Mouse (Mus musculus): ENCODE data around the gene C130032M10Rik. TPM values are rescaled to one million over a fixed set of nuclear protein-coding genes. Genes with fewer than 3 reads are reported as not detected.

The C130032M10Rik gene
- not detected in 2 replicates for polyA plus RNA-seq (2015; fragmentation: Nextera tagmentation; extraction: Ambion mirVana)

- WGBS = 58% methylated on average over 11 of the region's 11 CpGs
Observed at GRCm38 (mm10) chr9:114515364-114515763, at the start of gene C130032M10Rik. Gene C130032M10Rik, plus strand, starts transcription at chr9:114515697.

GRCm38 (mm10) chr9:114466871-114467270 lies 48.6 kb upstream of the C130032M10Rik start:
- 0 out of 2 replicates have a peak, but pooled peaks have one; percentile 38 for ATAC-seq (ENCODE audit: low FRiP score, low TSS enrichment)
- Histone ChIP-seq H3K9me3 (ENCODE audit: control insufficient read depth, low read length) (no peaks in the 10 kb centered on the region), H3K9ac (ENCODE audit: low read length) (no peak overlapping the region), H3K4me2 (replicated peaks; ENCODE audit: low read depth) (no peak overlapping the region), H3K27ac (replicated peaks) (no peak overlapping the region), H3K4me1 (replicated peaks; ENCODE audit: control insufficient read depth, insufficient read depth) (no peaks in the 10 kb centered on the region), H3K4me3 (ENCODE audit: low read depth, low read length) (no peak overlapping the region), H3K27me3 (ENCODE audit: control insufficient read depth, insufficient read depth, low read length) (no peaks in the 10 kb centered on the region), H3K36me3 (ENCODE audit: control insufficient read depth, insufficient read depth, low read length) (peaks cover 3% of the 10 kb centered on the region)
- no peak for DNase-seq (ENCODE audit: low spot score)
- no peak for TF ChIP-seq EP300 (optimal IDR thresholded peaks at IDR 0.05)
- no peak for TF ChIP-seq CTCF (IDR thresholded peaks at IDR 0.05; ENCODE audit: low read depth)
- WGBS = 59% methylated on average over 7 of the region's 7 CpGs

More at GRCm38 (mm10) chr9:114515364-114515763, at the start of gene C130032M10Rik:
- ATAC-seq (ENCODE audit: low FRiP score, low TSS enrichment) (no peak), DNase-seq (ENCODE audit: low spot score) (no peak)
- H3K36me3 ChIP-seq (ENCODE audit: control insufficient read depth, insufficient read depth, low read length) = 0 out of 2 replicates have a peak, but pooled peaks cover 4% of the 10 kb centered on the region
- H3K4me3 ChIP-seq (ENCODE audit: low read depth, low read length) = no peak within 1 kb of the TSS
- no peaks in the 10 kb centered on the region for H3K4me1 ChIP-seq (replicated peaks; ENCODE audit: control insufficient read depth, insufficient read depth)
- H3K4me2 ChIP-seq (replicated peaks; ENCODE audit: low read depth) = no peak within 1 kb of the TSS
- H3K9me3 ChIP-seq (ENCODE audit: control insufficient read depth, low read length) = peaks cover 11% of the 10 kb centered on the region
- H3K9ac ChIP-seq (ENCODE audit: low read length) = no peak within 1 kb of the TSS
- H3K27ac ChIP-seq (replicated peaks) = no peak within 1 kb of the TSS
- H3K27me3 ChIP-seq (ENCODE audit: control insufficient read depth, insufficient read depth, low read length) = no peaks in the 10 kb centered on the region
- TF ChIP-seq EP300 (optimal IDR thresholded peaks at IDR 0.05) (no peak), CTCF (IDR thresholded peaks at IDR 0.05; ENCODE audit: low read depth) (no peak)

GRCm38 (mm10) chr9:114468217-114468616 lies 47.3 kb upstream of the C130032M10Rik start:
- WGBS = 81% methylated on average over 5 of the region's 5 CpGs
- H3K36me3 ChIP-seq (ENCODE audit: control insufficient read depth, insufficient read depth, low read length) = peaks cover 3% of the 10 kb centered on the region; the same call in 1 of the 2 replicates
- no peaks in the 10 kb centered on the region for H3K27me3 ChIP-seq (ENCODE audit: control insufficient read depth, insufficient read depth, low read length)
- TF ChIP-seq CTCF (IDR thresholded peaks at IDR 0.05; ENCODE audit: low read depth) = no peak
- no peak overlapping the region for H3K4me3 ChIP-seq (ENCODE audit: low read depth, low read length)
- DNase-seq (ENCODE audit: low spot score) (peak; percentile 39), ATAC-seq (ENCODE audit: low FRiP score, low TSS enrichment) (peak; percentile 82)
- no peak overlapping the region for H3K27ac ChIP-seq (replicated peaks)
- H3K4me1 ChIP-seq (replicated peaks; ENCODE audit: control insufficient read depth, insufficient read depth) = no peaks in the 10 kb centered on the region
- no peak overlapping the region for H3K9ac ChIP-seq (ENCODE audit: low read length)
- no peak overlapping the region for H3K4me2 ChIP-seq (replicated peaks; ENCODE audit: low read depth)
- no peaks in the 10 kb centered on the region for H3K9me3 ChIP-seq (ENCODE audit: control insufficient read depth, low read length)

GRCm38 (mm10) chr9:114468701-114469100 lies 46.8 kb upstream of the C130032M10Rik start:
- H3K27ac ChIP-seq (replicated peaks) = no peak overlapping the region
- no peaks in the 10 kb centered on the region for H3K4me1 ChIP-seq (replicated peaks; ENCODE audit: control insufficient read depth, insufficient read depth)
- DNase-seq (ENCODE audit: low spot score) (no peak), ATAC-seq (ENCODE audit: low FRiP score, low TSS enrichment) (no peak; the same call in 1 of the 2 replicates)
- 96% methylated on average over 4 of the region's 4 CpGs for WGBS
- peak; percentile 35; the same call in 1 of the 2 replicates for TF ChIP-seq CTCF (IDR thresholded peaks at IDR 0.05; ENCODE audit: low read depth)
- no peak for TF ChIP-seq EP300 (optimal IDR thresholded peaks at IDR 0.05)
- no peaks in the 10 kb centered on the region for H3K9me3 ChIP-seq (ENCODE audit: control insufficient read depth, low read length)
- no peak overlapping the region for H3K4me2 ChIP-seq (replicated peaks; ENCODE audit: low read depth)
- H3K9ac ChIP-seq (ENCODE audit: low read length) = no peak overlapping the region
- H3K36me3 ChIP-seq (ENCODE audit: control insufficient read depth, insufficient read depth, low read length) = peaks cover 3% of the 10 kb centered on the region; the same call in 1 of the 2 replicates
- no peak overlapping the region for H3K4me3 ChIP-seq (ENCODE audit: low read depth, low read length)
- H3K27me3 ChIP-seq (ENCODE audit: control insufficient read depth, insufficient read depth, low read length) = no peaks in the 10 kb centered on the region

GRCm38 (mm10) chr9:114471892-114472291 lies 43.6 kb upstream of the C130032M10Rik start:
- Histone ChIP-seq H3K27me3 (ENCODE audit: control insufficient read depth, insufficient read depth, low read length) (no peaks in the 10 kb centered on the region), H3K36me3 (ENCODE audit: control insufficient read depth, insufficient read depth, low read length) (no peaks in the 10 kb centered on the region), H3K4me1 (replicated peaks; ENCODE audit: control insufficient read depth, insufficient read depth) (no peaks in the 10 kb centered on the region), H3K4me3 (ENCODE audit: low read depth, low read length) (no peak overlapping the region), H3K27ac (replicated peaks) (no peak overlapping the region), H3K9me3 (ENCODE audit: control insufficient read depth, low read length) (no peaks in the 10 kb centered on the region), H3K4me2 (replicated peaks; ENCODE audit: low read depth) (no peak overlapping the region), H3K9ac (ENCODE audit: low read length) (no peak overlapping the region)
- TF ChIP-seq EP300 (optimal IDR thresholded peaks at IDR 0.05) = no peak
- ATAC-seq (ENCODE audit: low FRiP score, low TSS enrichment) = no peak
- DNase-seq (ENCODE audit: low spot score) = no peak
- 76% methylated on average over 7 of the region's 7 CpGs for WGBS

GRCm38 (mm10) chr9:114477019-114477418 lies 38.5 kb upstream of the C130032M10Rik start:
- TF ChIP-seq CTCF (IDR thresholded peaks at IDR 0.05; ENCODE audit: low read depth) = no peak
- no peak for TF ChIP-seq EP300 (optimal IDR thresholded peaks at IDR 0.05)
- 93% methylated on average over 9 of the region's 9 CpGs for WGBS
- Histone ChIP-seq H3K27me3 (ENCODE audit: control insufficient read depth, insufficient read depth, low read length) (no peaks in the 10 kb centered on the region), H3K27ac (replicated peaks) (no peak overlapping the region), H3K4me3 (ENCODE audit: low read depth, low read length) (no peak overlapping the region), H3K9ac (ENCODE audit: low read length) (no peak overlapping the region), H3K36me3 (ENCODE audit: control insufficient read depth, insufficient read depth, low read length) (no peaks in the 10 kb centered on the region; the same call in 1 of the 2 replicates), H3K4me1 (replicated peaks; ENCODE audit: control insufficient read depth, insufficient read depth) (no peaks in the 10 kb centered on the region), H3K4me2 (replicated peaks; ENCODE audit: low read depth) (no peak overlapping the region), H3K9me3 (ENCODE audit: control insufficient read depth, low read length) (no peaks in the 10 kb centered on the region)
- no peak for DNase-seq (ENCODE audit: low spot score)
- ATAC-seq (ENCODE audit: low FRiP score, low TSS enrichment) = no peak

Data from stomach, postnatal 0 days (tissue).